Mouse (Mus musculus): Measurements from ENCODE around the gene Map10.

The Map10 gene

DNA sequence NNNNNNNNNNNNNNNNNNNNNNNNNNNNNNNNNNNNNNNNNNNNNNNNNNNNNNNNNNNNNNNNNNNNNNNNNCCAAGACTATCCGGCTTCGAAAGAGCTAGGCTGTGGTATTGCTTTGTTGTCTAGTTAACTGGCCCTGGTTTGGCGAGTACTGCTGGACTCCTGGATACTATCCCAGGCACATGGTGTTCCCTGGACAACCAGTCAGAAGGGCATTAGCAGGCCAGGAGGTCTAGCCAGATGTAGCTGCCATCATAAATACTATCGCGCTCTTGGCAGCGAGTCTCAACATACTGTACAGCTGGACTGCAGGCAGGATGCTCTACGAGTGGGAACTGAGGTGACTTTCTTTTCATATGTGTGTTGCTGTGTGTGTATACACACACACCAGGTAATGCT lies 53.1 kb downstream of the Map10 start:
- peak; percentile 33 for DNase-seq

Measured in kidney, adult 11 months (tissue).